Mouse (Mus musculus): Measurements from ENCODE around the gene Olfr881. TPM values are rescaled to one million over a fixed set of nuclear protein-coding genes. Genes with fewer than 3 reads are reported as not detected.

Olfr881 gene
- not detected for total RNA-seq (2021)
- long read RNA-seq, experiment 1 = 0 reads
- long read RNA-seq, experiment 2 = 0 reads

DNA sequence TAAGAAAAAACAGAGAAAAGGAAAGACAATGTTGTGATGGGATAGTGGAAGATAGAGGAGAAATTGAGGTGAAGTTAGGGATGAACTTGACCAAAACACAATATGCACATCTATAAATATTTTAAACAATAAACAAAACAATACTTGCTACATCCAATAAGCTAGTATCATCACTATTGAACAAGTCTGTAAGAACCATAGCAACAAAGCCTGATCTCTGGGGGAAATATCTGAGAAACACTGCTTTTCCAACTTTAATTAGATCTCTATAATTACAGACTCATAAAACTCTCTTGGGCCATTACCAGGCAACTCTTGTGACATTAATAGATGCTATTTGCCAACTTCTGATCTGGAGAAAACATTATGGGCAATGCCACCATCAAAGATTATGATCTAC, at the start of gene Olfr881:
Olfr881 (plus strand) TSS at position 301 of the 400 bp plus-strand sequence.
- no peak for DNase-seq

DNA sequence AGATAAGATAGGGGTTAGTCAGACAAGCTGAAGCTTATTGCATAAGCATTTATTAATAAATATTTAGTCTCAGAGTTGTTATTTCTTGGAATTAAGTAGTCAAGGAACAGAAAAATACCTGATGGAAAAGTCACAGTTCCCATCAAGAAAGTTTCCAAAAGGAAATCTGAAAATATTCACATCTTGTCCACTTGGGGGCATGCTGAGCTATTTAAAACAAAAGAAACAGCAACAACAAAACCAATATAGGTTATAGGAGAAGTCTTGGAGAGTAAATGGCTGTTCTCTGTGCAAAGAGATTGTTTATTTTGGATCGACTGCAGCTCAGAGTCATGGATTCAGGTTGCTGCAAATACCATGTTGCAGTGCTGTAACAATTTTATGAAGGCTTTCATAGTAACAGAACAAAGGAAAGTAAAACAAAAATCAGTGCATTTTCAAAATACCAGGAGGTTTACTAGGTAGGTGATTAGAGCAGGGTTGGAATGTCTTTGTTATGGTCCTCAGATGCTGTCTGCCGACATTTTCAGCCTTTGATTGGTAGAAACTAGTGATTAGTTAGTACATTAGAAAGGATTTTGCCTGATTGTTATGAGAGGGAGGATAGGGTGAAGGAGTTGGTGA, 7.1 kb downstream of the Olfr881 start:
- DNase-seq = no peak

DNA sequence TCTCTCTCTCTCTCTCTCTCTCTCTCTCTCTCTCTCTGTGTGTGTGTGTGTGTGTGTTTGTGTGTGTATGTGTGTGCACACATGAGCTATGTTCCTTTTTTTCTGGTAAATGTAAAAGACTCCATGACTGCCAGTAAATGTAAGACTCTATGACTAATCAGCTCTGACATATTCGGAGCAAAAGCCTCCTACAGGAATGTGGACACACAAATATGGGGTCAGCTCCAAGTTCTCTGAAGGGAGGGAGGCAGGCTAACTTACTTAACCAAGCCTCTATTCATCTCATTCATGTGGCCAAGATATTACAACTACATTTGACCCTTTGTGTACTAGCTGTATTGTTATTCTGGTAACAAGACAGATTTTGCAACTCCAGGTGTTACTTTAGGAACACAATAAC, 8.4 kb downstream of the Olfr881 start:
- no peak for DNase-seq

- DNase-seq = no peak
Measured at GRCm38 (mm10) chr9:38025508-38025907, 33.9 kb downstream of the Olfr881 start, which contains the start of gene Olfr883. Gene Olfr883, plus strand, starts transcription at chr9:38025808.

Other genes with a start within 250 kb of the Olfr881 start
- gene Olfr874, start 246.7 kb upstream of the Olfr881 start, total RNA-seq (2021) = not detected
- not detected for gene Olfr875, start 220.0 kb upstream of the Olfr881 start, total RNA-seq (2021)
- not detected for gene Olfr876, start 188.8 kb upstream of the Olfr881 start, total RNA-seq (2021)
- gene Olfr877, start 137.6 kb upstream of the Olfr881 start, total RNA-seq (2021) = not detected
- not detected for gene Olfr145, start 95.1 kb upstream of the Olfr881 start, total RNA-seq (2021)
- not detected for gene Olfr878, start 74.0 kb upstream of the Olfr881 start, total RNA-seq (2021)
- gene Olfr883, start 34.0 kb downstream of the Olfr881 start, total RNA-seq (2021) = not detected
- gene Olfr884, start 54.7 kb downstream of the Olfr881 start, total RNA-seq (2021) = not detected
- not detected for gene Olfr885, start 69.5 kb downstream of the Olfr881 start, total RNA-seq (2021)
- gene Olfr887, start 92.2 kb downstream of the Olfr881 start, total RNA-seq (2021) = not detected
- gene Olfr888, start 116.3 kb downstream of the Olfr881 start, total RNA-seq (2021) = not detected
- not detected for gene Olfr889, start 123.4 kb downstream of the Olfr881 start, total RNA-seq (2021)
- not detected for gene Olfr890, start 150.7 kb downstream of the Olfr881 start, total RNA-seq (2021)
- gene Olfr891, start 189.0 kb downstream of the Olfr881 start, total RNA-seq (2021) = not detected
- gene Olfr893, start 216.5 kb downstream of the Olfr881 start, total RNA-seq (2021) = not detected
- gene Olfr894, start 226.2 kb downstream of the Olfr881 start, total RNA-seq (2021) = not detected

All from gastrocnemius, postnatal 25 days (tissue).